Mouse (Mus musculus): Measurements from ENCODE around the gene Scn8a.
A peak's percentile ranks its signal among the peaks of the same experiment; 100 is the strongest.

DNA sequence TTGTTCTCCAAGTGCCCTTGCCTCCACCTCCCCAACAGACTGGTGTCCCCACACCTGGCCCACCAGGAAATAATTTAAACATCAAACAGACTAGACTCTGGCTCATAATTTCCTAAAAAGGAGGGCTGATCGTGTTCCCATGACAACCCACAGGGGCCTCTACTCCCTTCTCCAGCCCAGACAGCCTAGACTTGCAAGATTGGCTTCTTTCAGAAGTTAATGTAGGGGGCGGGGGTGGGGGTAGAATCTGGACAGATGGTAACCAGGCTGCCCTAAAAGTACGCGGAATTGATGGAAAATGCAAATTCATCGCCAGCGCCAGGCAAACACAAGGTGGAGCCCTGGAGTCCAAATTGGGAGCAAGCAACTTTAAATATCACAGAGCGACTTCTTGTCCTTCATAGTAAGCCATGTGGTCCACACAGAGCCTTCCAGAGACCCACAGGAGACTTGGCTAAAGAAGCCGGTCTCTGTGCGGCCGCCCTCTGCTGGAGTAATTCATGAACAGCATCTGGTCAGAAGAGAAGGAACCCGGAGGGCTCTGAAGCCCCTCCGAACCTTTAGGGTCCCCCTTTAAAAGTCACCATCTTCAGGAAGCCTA is 31.0 kb upstream of the Scn8a start:
- TF ChIP-seq CTCF (IDR thresholded peaks at IDR 0.05; ENCODE audit: low read depth) (peak; percentile 58), EP300 (IDR thresholded peaks at IDR 0.05; ENCODE audit: low read depth) (no peak)
